Mouse (Mus musculus) hindbrain, embryonic 12.5 days (tissue): ENCODE results near the gene BC005624. TPM values are rescaled to one million over a fixed set of nuclear protein-coding genes. Genes with fewer than 3 reads are reported as not detected.
"Not testable (repeated sequence)": the region's sequence is repeated elsewhere in the genome, so short reads cannot be mapped to it uniquely, and the experiment has no call there.

ENCODE experiments used
- ATAC-seq: fragments of 200-750 bp; cut with Nextera tagmentation; 2 replicates; pipeline ENCODE4 v1.8.0; 2017; ENCODE audit warnings: moderate TSS enrichment; ENCODE audit not compliant: low FRiP score
- H3K27ac ChIP-seq: fragments of 300-500 bp; sonication (generic); 2 replicates; pipeline ENCODE4 v1.5.1; 2016; ENCODE audit warnings: mild to moderate bottlenecking
- H3K27me3 ChIP-seq: fragments of 300-500 bp; sonication (generic); 2 replicates; pipeline ENCODE4 v1.6.1; 2016; ENCODE audit warnings: mild to moderate bottlenecking
- H3K36me3 ChIP-seq: fragments of 300-500 bp; sonication (generic); 2 replicates; pipeline ENCODE4 v1.6.1; 2016; ENCODE audit warnings: mild to moderate bottlenecking
- H3K4me1 ChIP-seq: fragments of 300-500 bp; sonication (generic); 2 replicates; pipeline ENCODE4 v1.6.1; 2016
- H3K4me2 ChIP-seq: fragments of 300-500 bp; sonication (generic); replicated peaks from 2 replicates; pipeline ENCODE4 v1.6.1; 2016; ENCODE audit warnings: mild to moderate bottlenecking
- H3K4me3 ChIP-seq: fragments of 300-500 bp; sonication (generic); 2 replicates; pipeline ENCODE4 v1.5.1; 2016; ENCODE audit warnings: mild to moderate bottlenecking
- H3K9ac ChIP-seq: fragments of 300-500 bp; sonication (generic); 2 replicates; pipeline ENCODE4 v1.6.1; 2016; ENCODE audit warnings: mild to moderate bottlenecking, moderate library complexity
- H3K9me3 ChIP-seq: fragments of 300-500 bp; sonication (generic); replicated peaks from 2 replicates; pipeline ENCODE4 v1.6.1; 2016; ENCODE audit warnings: mild to moderate bottlenecking
- WGBS: fragments of 180-500 bp; shearing (Covaris S2); methylation state at CpG from one replicate; pipeline ENCODE4 v1.1.7; 2016; 5-methylcytosine and 5-hydroxymethylcytosine counted together
- polyA plus RNA-seq: library from polyadenylated mRNA; unstranded; fragments of >200 nt; fragmentation: Nextera tagmentation; extraction: Ambion mirVana; gene quantifications from 2 replicates; pipeline ENCODE4 v1.2.1, GENCODE M21; 2016

Gene BC005624
- polyA plus RNA-seq, 1 experiment from 2014 or later: 75.2 TPM

DNA sequence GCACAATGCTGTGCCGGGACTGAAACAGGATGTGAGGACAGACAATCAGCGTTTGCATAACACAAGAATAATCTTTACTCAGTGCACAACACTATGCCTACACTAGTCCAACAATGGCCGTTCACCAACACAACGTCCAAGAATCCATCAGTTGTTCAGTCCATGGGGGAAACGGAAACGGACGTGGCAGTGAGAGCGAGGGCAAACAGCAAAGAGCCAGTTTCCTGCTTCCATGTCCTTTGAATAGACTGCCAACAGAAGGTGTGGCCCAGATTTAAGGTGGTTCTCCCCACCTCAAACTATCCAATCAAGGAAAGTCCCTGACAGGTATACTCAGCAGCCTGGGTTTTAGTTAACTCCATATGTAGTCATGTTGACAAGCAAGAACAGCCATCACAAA, 44.3 kb downstream of the BC005624 start:
- H3K4me2 ChIP-seq: no peak overlapping the region
- H3K9me3 ChIP-seq: no peaks in the 10 kb centered on the region
- WGBS: 88% methylated on average over 8 of the region's 8 CpGs
- H3K27ac ChIP-seq: no peak overlapping the region
- H3K4me3 ChIP-seq: no peak overlapping the region
- peaks cover 3% of the 10 kb centered on the region; the same call in 1 of the 2 replicates for H3K27me3 ChIP-seq
- H3K9ac ChIP-seq: no peak overlapping the region
- ATAC-seq: no peak
- peaks cover 2% of the 10 kb centered on the region; the same call in 1 of the 2 replicates for H3K4me1 ChIP-seq
- no peaks in the 10 kb centered on the region for H3K36me3 ChIP-seq

DNA sequence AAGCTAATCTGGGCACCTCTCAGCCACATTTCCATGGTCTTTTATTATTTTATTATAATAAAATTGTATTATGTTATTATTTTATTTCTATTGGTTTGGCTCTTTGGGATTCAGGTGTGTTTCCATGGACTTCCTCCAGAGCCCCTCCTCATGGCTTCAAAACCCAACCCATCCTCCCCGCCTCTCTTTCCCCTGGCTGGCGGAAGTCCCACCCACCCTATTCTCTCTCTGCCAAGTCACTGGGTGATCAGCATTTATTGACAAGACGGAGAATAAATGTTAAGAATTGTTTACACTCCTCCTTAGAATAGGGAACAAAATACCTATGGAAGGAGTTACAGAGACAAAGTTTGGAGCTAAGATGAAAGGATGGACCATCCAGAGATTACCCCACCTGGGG, 45.2 kb downstream of the BC005624 start:
- 77% methylated on average over 3 of the region's 3 CpGs for WGBS
- Histone ChIP-seq H3K4me1 (no peaks in the 10 kb centered on the region), H3K9me3 (no peaks in the 10 kb centered on the region), H3K27me3 (peaks cover 3% of the 10 kb centered on the region; the same call in 1 of the 2 replicates), H3K36me3 (no peaks in the 10 kb centered on the region), H3K4me3 (no peak overlapping the region), H3K27ac (no peak overlapping the region), H3K9ac (no peak overlapping the region), H3K4me2 (no peak overlapping the region)
- no peak for ATAC-seq

DNA sequence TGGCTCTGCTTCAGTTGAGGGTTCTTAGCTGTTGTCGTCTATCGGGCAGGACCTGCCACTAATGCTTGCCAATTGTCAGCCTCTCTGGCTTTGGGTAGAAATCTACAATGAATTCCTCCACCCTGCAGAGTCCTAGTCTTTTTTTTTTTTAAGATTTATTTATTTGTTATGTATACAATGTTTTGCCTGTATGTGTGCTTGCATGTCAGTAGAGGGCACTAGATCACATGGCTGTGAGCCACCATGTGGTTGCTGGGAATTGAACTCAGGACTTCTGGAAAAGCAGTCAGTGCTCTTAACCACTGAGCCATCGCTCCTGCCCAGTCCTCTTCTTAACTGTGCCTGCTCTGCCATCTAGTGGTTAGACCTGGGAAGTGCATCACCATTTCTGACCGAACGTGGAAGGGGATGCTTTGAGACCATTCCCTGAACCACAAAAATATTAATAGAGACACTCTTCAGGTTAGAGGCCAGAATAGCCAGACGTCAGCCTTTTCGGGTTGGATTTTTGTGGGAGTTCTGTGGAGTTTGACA, 48.0 kb downstream of the BC005624 start:
- Histone ChIP-seq H3K4me3 (no peak overlapping the region), H3K4me2 (no peak overlapping the region), H3K36me3 (no peaks in the 10 kb centered on the region), H3K9ac (no peak overlapping the region), H3K27ac (no peak overlapping the region), H3K4me1 (peaks cover 9% of the 10 kb centered on the region), H3K9me3 (no peaks in the 10 kb centered on the region), H3K27me3 (peaks cover 3% of the 10 kb centered on the region; the same call in 1 of the 2 replicates)
- no peak for ATAC-seq
- 24% methylated on average over 7 of the region's 7 CpGs for WGBS

DNA sequence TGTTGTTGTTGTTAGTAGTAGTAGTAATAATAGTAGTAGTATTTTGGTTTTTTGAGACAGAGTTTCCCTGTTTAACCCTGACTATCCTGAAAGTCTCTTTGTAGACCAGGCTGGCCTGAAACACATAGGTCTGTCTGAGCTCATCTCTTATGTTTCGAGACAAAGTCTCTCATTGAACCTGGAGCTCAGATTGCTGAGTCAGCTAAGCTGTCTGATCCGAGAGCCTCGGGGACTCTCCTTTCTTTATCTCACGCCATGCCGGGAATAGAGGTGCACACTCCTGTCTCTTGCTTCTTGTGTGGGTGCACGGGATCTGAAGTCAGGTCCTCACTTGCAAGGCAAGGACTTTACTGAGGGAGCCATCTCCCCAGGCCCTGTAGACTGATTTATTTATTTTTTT, 49.0 kb downstream of the BC005624 start:
- H3K4me1 ChIP-seq: peaks cover 12% of the 10 kb centered on the region
- 68% methylated on average over 6 of the region's 6 CpGs for WGBS
- H3K36me3 ChIP-seq: no peaks in the 10 kb centered on the region
- H3K4me2 ChIP-seq: no peak overlapping the region
- H3K27ac ChIP-seq: no peak overlapping the region
- ATAC-seq: no peak
- no peaks in the 10 kb centered on the region for H3K9me3 ChIP-seq
- no peak overlapping the region for H3K4me3 ChIP-seq
- H3K27me3 ChIP-seq: peaks cover 3% of the 10 kb centered on the region; the same call in 1 of the 2 replicates
- no peak overlapping the region for H3K9ac ChIP-seq

DNA sequence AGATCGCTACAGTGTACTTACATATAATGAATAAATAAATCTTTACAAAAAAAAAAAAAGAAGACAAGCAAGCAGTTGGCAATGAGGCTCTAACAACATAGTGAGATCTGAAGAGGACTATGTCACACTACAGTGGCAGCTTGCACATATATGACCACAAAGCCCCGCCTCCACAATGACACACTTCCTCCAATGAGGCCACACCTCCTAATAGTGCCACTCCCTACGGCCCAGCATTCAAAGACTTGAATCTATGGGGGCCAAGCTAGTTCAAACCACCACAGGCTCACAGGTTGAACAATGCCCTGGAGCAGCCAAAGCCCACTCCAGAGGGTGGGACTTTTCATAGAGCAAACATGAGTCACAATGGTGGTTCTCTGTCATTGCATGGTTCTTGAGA, 50.1 kb downstream of the BC005624 start:
- WGBS: 84% methylated on average over 3 of the region's 3 CpGs
- no peak for ATAC-seq
- Histone ChIP-seq H3K4me3 (no peak overlapping the region), H3K9ac (no peak overlapping the region), H3K36me3 (no peaks in the 10 kb centered on the region), H3K4me1 (peaks cover 12% of the 10 kb centered on the region), H3K27me3 (peaks cover 3% of the 10 kb centered on the region; the same call in 1 of the 2 replicates), H3K9me3 (no peaks in the 10 kb centered on the region), H3K27ac (no peak overlapping the region), H3K4me2 (no peak overlapping the region)

DNA sequence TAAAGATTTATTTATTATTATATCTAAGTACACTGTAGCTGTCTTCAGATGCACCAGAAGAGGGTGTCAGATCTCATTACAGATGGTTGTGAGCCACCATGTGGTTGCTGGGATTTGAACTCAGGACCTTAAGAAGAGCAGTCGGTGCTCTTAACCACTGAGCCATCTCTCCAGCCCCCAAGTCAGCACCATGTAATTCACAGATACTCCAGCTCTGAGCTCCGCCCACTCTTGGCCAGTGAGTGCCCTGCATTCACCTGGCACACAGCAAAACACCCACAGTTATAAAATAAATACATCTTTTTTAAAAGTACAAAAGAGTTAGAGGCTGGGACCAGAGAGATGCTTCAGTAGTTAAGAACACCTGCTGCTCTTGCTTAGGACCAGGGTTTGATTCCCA, 51.2 kb downstream of the BC005624 start:
- H3K9ac ChIP-seq, H3K9me3 ChIP-seq, H3K27ac ChIP-seq, ATAC-seq, H3K4me2 ChIP-seq, H3K27me3 ChIP-seq, H3K36me3 ChIP-seq, H3K4me3 ChIP-seq: not testable (repeated sequence)
- 87% methylated on average over 2 of the region's 2 CpGs for WGBS
- peaks cover 12% of the 10 kb centered on the region for H3K4me1 ChIP-seq

DNA sequence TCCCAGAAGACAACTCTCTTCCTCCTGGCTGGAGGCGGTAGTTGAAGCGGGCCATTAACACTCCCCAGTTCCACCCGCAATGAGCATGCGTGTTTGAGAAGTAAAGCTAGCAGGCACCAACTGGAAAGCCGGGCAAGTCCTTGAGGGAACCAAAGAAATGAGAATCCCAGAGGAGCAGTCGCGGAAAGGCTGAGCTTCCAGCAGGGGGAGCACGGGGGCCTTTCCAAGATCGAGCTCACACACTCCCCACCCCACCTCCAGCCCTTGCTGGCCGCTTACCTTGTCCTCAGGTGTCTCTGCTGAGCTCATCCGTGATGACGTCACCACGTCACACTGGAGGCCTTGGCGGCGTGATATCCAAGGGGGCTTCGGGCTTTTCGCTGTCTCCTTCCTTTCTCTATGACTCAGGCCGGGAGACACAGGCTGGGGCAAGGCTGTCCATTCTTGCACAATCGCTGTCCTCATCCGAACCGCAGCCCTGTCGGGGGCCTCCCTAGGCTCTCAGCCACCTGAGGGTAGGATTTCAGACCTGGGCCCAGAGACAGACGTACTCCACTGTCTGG, 52.4 kb downstream of the BC005624 start, which contains the start of gene Ptges:
TSS of gene Ptges (minus strand) at position 381 of the 563 bp plus-strand sequence.
- no peaks in the 10 kb centered on the region for H3K36me3 ChIP-seq
- ATAC-seq: peak; percentile 63
- peak within 1 kb of the TSS; percentile 52 for H3K9ac ChIP-seq
- H3K4me2 ChIP-seq: peak within 1 kb of the TSS; percentile 50
- 3% methylated on average over 23 of the region's 23 CpGs for WGBS
- H3K4me1 ChIP-seq: peaks cover 12% of the 10 kb centered on the region
- no peaks in the 10 kb centered on the region for H3K9me3 ChIP-seq
- H3K4me3 ChIP-seq: peak within 1 kb of the TSS; percentile 15
- no peak within 1 kb of the TSS for H3K27ac ChIP-seq
- H3K27me3 ChIP-seq: no peaks in the 10 kb centered on the region

DNA sequence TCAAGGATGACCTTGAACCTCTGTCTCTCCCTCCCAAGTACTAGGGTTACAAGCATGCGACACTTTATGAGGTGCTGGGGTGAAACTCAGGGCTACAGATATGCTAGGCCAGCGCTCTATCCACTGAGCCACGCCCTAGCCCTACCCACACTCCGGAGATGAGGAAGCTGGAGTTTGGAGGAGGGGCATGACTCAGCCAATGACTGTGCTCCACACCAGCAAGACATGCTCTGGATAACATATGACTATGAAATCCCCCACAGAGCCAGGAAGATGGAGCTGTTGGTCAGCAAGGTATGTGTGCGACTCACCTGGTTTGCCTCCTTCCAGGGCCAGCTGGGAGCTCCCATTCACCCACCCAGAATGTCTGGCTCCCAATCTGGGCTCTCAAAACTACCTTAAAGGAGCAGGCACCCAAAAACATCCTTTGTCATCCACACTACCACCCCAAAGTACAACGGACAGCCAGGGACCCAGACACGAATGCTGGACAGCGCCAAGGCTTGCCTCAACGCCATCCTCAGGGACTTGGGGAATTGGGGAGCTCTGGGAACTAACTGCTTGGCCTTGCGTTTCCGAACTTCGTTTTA, 53.0 kb downstream of the BC005624 start:
- H3K9me3 ChIP-seq: no peaks in the 10 kb centered on the region
- no peaks in the 10 kb centered on the region for H3K36me3 ChIP-seq
- no peak overlapping the region for H3K27ac ChIP-seq
- H3K4me3 ChIP-seq: peak overlapping the region; percentile 15; the same call in 1 of the 2 replicates
- peak overlapping the region; percentile 50 for H3K4me2 ChIP-seq
- H3K9ac ChIP-seq: no peak overlapping the region
- WGBS: 33% methylated on average over 12 of the region's 12 CpGs
- ATAC-seq: no peak
- H3K27me3 ChIP-seq: no peaks in the 10 kb centered on the region
- peaks cover 12% of the 10 kb centered on the region for H3K4me1 ChIP-seq

DNA sequence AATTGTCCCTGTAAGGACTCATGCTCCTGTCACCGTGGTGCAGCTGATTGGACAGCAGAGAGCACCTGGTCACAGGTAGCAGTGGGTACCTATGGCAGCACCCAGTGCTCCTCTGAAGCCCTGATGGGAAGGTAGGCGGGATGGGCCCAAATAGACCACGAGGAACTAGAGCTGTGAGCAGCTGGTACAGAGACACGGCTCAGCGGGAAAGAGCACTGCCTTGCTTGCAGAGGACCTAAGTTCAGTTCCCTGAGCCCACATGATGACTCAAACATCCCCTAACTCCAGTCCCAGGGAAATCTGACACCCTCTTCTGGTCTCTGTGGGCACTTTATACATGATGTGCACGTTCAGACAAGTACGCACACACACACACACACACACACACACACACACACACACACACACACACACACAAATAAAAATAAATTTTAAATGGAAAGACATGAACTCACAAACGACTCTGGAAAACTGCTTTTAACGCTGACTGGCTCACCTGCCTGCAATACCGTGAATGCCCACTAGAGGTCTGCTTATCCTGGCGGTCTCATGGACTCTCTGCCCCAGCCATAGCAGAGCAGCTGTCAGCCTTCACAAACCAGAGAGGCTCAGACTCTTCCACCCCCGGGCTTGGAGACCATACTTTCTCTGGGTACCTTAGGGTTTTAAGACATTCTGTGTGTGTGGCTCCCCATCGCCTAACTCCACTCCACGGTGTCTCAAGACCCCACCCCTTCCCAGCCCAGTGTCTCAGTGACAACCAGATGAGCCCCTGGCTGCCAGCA, 54.0 kb downstream of the BC005624 start:
- Histone ChIP-seq H3K36me3 (no peaks in the 10 kb centered on the region), H3K27me3 (no peaks in the 10 kb centered on the region), H3K9ac (no peak overlapping the region), H3K4me2 (no peak overlapping the region), H3K4me3 (no peak overlapping the region), H3K9me3 (no peaks in the 10 kb centered on the region), H3K4me1 (peaks cover 12% of the 10 kb centered on the region), H3K27ac (no peak overlapping the region)
- WGBS: 22% methylated on average over 14 of the region's 14 CpGs
- ATAC-seq: peak; percentile 48

DNA sequence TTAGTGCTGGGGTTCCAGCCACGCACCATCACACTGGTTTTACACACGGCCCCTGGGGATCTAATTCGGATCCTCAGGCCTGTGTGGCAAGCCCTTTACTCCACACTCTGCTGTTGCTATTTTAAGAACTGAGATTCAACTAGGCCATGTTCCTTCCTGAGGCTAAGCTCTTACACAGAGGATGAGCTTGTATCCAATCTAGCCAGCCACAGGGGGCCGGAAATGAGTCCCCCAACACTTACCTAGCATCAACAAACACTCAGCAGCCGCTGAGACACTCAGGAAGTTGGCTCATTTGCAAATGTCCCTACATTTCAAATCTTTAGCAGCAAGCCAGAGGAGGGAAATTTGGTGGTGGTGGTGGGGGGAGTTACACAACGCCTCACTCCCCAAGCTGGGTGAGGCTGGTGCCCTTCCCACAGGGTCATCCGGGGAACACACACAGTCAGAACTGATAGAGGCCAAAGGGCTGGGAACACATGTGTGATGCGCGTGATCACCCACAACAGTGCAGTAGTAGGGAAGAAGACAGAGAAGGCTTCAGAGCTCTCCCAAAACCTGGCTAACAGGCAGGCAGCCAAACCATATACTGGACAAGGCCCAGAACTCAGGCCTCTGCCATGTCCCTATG, 54.7 kb downstream of the BC005624 start:
- H3K9ac ChIP-seq: no peak overlapping the region
- no peaks in the 10 kb centered on the region for H3K27me3 ChIP-seq
- H3K4me2 ChIP-seq: no peak overlapping the region
- peaks cover 12% of the 10 kb centered on the region for H3K4me1 ChIP-seq
- ATAC-seq: no peak
- no peaks in the 10 kb centered on the region for H3K9me3 ChIP-seq
- H3K36me3 ChIP-seq: no peaks in the 10 kb centered on the region
- no peak overlapping the region for H3K27ac ChIP-seq
- 69% methylated on average over 9 of the region's 9 CpGs for WGBS
- H3K4me3 ChIP-seq: no peak overlapping the region

DNA sequence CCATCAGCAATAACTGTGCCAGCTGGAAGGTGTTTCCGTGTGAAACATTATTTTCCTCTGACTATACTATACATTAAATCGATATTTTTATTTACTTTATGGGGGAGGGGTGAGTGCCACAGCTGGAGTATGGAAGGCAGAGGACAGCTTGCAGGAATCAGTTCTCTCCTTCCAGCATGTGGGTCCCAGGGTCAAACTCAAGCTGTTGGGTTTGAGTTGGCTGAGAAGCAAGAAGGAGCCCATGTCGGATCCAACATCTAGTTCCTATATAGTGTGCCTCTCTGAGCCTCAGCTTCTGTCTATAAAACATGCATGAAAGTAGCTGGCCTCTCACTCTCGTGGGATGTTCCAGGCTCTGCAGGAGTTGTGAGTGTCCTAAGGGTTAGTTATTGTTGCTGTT, 55.6 kb downstream of the BC005624 start:
- H3K36me3 ChIP-seq: no peaks in the 10 kb centered on the region
- WGBS: 71% methylated on average over 4 of the region's 4 CpGs
- ATAC-seq: no peak

DNA sequence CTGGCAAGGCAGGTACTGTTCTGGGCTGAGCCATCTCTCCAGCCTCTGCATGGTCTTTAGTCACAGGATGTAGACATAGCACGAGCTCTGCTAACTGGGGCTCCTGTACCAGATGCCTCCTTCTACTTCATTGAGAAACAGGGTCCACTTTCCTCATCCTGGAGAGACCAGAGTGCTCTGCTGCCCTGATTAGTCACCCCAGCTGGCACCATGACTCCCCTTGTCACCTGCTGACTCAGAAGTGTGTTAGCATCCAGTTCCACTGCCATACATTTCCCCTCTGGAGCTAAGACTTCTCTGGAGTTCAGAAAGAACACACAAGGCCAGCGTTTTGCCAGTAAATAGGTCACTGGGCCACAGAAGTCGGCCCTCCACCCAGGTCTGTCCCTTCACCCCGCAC, 56.8 kb downstream of the BC005624 start:
- 81% methylated on average over 4 of the region's 4 CpGs for WGBS
- no peak for ATAC-seq

More for the DNA sequence above, 55.6 kb downstream of the BC005624 start:
- H3K4me2 ChIP-seq: no peak overlapping the region
- H3K4me1 ChIP-seq: peaks cover 12% of the 10 kb centered on the region
- H3K9ac ChIP-seq: no peak overlapping the region
- no peak overlapping the region for H3K4me3 ChIP-seq
- H3K27me3 ChIP-seq: no peaks in the 10 kb centered on the region
- H3K9me3 ChIP-seq: no peaks in the 10 kb centered on the region
- no peak overlapping the region for H3K27ac ChIP-seq

More for the DNA sequence above, 56.8 kb downstream of the BC005624 start:
- no peaks in the 10 kb centered on the region for H3K27me3 ChIP-seq
- H3K36me3 ChIP-seq: no peaks in the 10 kb centered on the region
- H3K4me2 ChIP-seq: no peak overlapping the region
- H3K4me3 ChIP-seq: no peak overlapping the region
- no peaks in the 10 kb centered on the region for H3K9me3 ChIP-seq
- H3K9ac ChIP-seq: no peak overlapping the region
- no peak overlapping the region for H3K27ac ChIP-seq
- peaks cover 12% of the 10 kb centered on the region for H3K4me1 ChIP-seq
